Mouse (Mus musculus) left cerebral cortex, postnatal 10 days (tissue): Measurements from ENCODE around the gene Ptprn2. TPM values are rescaled to one million over a fixed set of nuclear protein-coding genes. Genes with fewer than 3 reads are reported as not detected.

Experiments
- DNase-seq, 2 experiments: peaks; one replicate each; pipeline ENCODE4 v3.0.0; 2021 to 2022; ENCODE audit warnings: low spot score in 2 of 2, mixed read lengths in 1 of 2; ENCODE audit errors: extremely low spot score in 1 of 2
- intact Hi-C: fragments of 180-260 bp; cut with DNase I; formaldehyde crosslinking; loops from one replicate; pipeline ENCODE4 v1.15.1; 2025
- total RNA-seq, 2 experiments: library from RNA; stranded (reverse); gene quantifications; 2 replicates each; pipeline ENCODE4 v1.2.3; 2021

Gene Ptprn2
- total RNA-seq, 2 experiments from 2014 or later: 331 to 341 TPM

DNA sequence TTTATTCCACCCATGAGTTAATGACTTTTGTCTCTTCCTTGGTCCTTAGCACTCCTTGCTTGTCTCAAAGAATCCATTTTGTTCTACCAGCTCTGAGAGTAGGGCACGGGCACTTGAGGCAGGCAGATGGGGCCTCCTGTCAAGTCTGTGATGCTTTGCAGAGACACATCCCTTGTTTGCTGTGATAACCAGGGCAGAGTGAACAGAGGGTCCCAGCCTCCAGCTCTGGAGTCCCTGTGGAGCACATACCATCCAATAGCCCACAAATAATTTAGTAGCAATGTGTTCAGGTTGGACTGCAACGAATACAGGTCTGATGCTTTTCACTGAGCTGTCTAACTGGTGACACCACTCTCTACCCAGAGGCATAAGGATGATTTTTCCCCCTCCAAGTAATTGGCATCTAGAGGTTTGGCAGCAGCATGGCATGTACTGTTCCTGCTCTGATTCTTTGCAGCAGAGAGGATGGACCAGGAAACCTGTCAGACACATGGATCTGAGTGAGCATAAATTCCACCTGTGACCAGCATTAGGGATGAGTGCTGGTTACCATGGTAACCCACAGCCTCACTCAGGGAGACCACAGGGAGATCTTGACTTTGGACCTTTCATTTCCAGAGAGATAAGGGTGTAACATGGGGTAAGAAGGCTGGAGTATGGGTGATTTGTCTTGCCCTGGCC, 319.7 kb downstream of the Ptprn2 start:
- intact Hi-C loops: no loop called here

DNA sequence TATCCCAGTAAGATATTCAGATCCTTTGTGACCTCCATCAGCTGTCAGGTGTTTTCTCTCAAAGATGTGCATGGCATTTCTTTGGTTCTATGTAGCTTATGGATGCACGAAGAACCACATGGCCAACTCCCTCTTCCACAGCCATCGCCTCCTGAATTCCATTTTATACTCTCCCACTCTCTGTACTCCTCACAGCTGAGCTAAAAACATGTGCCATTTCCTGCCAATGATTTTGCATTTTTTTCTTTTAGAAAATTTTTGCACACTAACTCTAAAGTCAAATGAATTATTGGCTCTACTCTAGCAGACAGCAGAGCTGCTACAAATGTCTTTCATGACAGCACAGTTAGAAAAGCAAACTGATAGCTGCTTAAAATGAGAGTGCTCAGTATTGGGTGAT, 320.6 kb downstream of the Ptprn2 start:
- intact Hi-C loops: no loop called here

More for the DNA sequence above, 319.7 kb downstream of the Ptprn2 start:
- no peak for DNase-seq

DNA sequence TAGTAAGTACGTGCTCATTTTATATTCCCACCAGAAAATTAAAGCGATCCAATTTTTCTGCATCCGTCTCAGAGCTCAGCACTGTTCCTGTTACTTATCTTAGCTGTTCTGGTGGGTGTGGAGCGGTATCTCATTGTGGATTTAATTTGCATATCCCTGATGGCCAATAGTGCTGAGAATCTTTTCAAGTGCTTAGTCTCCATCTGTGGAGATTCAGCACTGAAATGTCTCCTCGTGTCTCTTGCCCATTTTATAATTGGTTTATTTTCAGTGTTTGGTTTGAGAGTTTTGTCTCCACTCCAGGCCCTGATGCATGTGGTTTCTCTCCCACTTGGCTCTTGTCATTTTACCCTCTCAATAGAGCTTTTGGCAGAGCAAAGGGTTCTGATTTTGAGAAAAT, 327.5 kb downstream of the Ptprn2 start:
- peak in 1 of 2 experiments; percentile 76 for DNase-seq
- intact Hi-C loops: loop anchor here (10.0 kb wide), 1 partner anchor 158 kb away; no protein-coding TSS in a partner anchor

More for the DNA sequence above, 320.6 kb downstream of the Ptprn2 start:
- DNase-seq: peak in 1 of 2 experiments; percentile 45

DNA sequence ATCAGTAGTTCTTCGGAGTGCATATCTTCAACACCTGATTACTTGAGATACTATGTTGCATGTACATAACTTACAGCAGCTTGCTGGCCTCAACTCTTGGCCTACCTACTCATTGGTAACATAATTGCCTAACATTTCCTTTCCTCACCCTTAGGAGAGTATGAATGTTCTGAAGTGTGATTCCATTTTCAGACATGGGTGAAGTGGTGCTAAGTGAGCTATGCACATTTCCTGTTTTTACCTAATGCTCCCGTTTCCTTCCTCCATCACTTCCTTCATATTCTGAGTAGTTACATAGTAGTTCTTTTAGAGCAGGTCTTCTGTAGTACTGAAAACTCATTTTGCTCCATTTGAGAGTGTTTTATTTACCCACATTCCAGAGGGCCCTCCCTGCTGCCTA, 334.3 kb downstream of the Ptprn2 start:
- no peak for DNase-seq
- intact Hi-C loops: loop anchor here (10.0 kb wide), 2 partner anchors 165 to 535 kb away; no protein-coding TSS in a partner anchor

DNA sequence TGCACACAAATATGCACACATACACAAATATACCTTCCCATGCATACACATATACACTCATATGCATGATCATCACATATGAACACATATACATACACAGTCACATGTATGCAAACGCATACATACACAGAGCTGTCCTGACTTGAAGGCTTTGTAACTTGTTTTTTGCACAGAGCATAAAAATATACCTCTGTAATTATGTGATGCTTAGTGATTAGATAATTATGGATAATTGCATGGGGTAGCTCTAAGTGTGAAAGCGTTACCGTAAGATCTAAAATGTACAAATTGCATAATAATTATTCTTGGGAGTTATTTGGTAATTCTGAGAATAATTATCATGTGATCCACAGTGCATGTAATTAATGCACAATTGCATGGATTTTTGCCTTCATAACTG, 337.8 kb downstream of the Ptprn2 start:
- intact Hi-C loops: loop anchor here (10.0 kb wide), 1 partner anchor 531 kb away; no protein-coding TSS in a partner anchor
- no peak for DNase-seq

DNA sequence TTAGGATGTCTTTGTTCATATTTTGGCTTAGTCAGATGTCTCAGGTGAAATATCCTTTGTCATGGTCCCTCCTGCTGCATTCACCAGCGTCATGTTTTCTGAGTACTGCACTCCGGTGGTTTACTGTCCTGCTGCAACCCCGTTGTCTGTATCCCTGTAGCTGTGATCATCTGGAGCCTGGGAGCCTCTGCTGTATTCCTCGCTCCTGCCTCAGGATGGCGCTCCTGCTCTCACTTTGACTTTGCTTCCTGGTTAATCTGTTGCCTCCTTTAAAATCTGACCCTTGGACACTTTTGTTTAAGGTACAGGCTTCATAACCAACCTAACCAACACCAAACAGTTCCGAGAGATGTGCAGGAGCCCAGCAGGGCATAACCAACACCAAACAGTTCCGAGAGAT, 342.2 kb downstream of the Ptprn2 start:
- intact Hi-C loops: loop anchor here (10.0 kb wide), 1 partner anchor 527 kb away; no protein-coding TSS in a partner anchor
- no peak for DNase-seq

DNA sequence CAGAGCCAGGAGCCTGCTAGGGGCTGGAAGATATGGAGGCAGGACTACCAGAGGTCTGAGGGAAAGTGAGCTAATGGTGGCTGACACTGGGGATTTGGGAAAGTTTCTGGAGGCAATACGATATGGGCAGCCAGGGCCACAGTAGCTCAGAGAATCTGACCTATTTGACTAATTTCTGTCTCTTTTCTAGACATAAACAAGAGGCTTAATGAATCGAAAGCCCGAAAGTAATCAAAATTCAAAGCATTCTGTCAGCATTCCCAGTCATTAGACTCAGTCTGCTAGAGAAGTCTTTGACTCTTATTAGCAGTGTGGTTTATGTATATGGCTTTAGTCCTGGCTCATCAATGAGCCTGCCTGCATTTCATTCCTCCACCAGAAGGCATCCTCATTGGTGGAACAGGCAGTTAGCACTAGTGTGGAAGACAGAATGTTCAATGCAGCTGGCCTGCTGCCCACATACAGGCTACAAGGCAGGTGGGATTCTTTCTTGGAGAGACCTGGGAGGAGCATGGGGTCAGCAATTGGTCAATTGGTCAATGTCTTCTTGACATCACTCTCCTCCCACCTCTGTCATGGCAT, 353.2 kb downstream of the Ptprn2 start:
- intact Hi-C loops: no loop called here
- DNase-seq: no peak

DNA sequence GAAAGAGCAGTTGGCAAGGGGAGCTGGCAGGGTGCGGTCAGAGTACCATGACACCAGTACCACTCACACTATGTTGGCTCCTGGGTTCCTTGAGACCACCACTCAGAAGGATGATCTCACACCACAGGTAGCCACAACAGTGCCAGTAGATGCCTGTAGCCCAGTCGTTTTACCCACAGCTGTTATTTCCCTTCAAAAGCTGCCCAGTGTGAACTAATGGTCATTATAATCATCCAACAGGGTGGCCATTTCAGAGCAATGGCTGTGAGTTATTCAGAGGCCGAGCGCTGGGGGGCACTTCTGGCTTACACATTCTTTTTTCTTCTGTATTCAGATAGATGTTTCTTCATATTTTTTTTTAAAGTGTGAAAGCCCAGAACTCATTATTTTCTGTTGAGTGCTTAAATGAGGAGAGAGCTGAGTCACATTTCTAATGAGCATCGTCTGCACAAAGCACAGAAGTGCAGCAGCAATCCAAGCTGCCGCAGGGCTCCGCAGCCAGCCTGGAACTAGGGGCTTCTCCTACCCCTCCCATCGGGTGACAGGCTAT, 357.3 kb downstream of the Ptprn2 start:
- intact Hi-C loops: no loop called here
- peak; percentile 26 to 40 for DNase-seq

DNA sequence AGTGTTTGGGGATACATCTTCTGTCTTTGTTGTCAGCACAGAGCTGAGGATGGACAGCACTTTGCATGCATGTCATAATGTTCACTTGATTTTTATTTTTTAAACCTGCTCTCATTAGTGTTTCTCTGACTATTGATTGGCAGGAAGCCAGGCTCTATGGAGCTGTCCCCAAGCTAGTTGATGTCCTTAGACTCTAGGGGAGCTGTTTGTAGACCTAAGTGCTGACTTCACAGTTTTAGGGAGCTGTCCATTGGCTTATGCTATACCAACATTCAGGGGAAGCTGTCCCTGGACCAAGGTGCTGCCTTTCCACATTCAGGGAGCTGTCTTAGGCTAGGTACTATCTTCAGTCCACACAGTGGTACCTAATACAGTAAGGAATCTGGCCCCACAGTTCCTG, 360.7 kb downstream of the Ptprn2 start:
- intact Hi-C loops: no loop called here
- DNase-seq: no peak

DNA sequence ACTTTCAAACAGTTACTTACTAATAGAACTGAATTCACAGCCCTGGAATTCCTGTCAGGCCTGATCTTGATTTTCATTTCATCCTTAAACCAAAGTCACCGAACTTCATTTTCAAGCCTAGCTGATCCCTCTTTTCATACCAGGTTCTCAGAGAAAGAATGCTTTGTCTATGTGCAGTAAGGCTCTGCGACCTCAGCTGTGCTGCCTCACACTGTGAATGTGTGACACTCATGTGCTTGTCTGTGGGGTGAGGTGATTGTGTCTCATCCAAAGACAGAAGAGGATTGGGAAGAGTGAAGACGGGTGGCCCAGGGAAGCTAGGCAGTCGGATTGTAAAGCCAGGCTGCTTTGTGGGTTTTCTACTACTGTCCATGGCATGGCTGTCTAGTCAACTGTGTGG, 361.5 kb downstream of the Ptprn2 start:
- DNase-seq: no peak
- intact Hi-C loops: no loop called here

DNA sequence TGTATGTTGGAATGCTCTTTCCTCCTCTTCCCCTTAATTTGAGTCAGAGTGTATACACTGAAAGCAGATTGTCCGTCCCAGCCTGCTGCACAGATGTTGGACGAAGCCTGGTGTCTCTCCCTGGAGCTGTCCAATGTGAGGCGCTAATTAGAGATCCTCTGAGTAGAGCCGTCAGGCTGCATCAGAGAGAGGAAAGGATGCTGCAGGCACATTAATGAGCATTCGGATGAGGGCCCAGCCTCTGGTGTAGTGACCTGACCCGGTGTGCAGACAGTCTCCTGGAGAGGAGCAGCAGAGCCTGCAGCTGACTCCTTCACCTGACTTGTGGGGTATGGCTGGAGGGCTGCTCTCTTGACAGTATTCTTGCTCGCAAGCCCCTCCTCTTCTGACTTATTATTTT, 370.8 kb downstream of the Ptprn2 start:
- DNase-seq: no peak
- intact Hi-C loops: no loop called here

DNA sequence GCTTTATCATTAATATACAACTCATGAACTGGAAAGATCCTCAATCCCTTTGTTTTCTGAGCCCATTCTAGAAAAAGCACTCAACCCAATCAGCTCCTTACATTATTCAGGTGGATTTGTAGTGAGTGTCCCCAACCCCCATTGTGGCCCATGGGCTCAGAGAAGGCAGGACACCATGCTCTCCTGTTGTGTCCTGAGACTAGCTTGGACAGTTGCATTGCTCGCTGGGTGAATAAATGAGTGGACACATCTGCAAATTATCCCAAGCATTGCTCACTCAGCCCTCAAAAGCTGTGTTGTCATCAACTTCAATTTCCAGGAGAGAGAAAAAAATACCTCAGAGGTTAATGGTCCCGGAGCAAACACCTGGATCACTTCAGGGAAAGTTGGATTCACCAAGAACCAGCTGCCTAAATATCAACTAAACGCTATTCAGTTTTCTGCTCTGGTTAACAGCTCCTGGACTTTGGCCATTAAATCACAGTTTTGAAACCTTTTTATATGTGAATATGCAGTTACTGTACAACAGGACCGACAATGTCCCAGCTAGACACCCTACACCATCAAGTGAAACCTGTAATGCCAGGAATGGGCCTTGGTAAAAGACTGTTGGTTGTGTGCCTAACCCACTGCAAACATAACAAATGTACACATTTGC, 376.0 kb downstream of the Ptprn2 start:
- DNase-seq: no peak
- intact Hi-C loops: no loop called here

DNA sequence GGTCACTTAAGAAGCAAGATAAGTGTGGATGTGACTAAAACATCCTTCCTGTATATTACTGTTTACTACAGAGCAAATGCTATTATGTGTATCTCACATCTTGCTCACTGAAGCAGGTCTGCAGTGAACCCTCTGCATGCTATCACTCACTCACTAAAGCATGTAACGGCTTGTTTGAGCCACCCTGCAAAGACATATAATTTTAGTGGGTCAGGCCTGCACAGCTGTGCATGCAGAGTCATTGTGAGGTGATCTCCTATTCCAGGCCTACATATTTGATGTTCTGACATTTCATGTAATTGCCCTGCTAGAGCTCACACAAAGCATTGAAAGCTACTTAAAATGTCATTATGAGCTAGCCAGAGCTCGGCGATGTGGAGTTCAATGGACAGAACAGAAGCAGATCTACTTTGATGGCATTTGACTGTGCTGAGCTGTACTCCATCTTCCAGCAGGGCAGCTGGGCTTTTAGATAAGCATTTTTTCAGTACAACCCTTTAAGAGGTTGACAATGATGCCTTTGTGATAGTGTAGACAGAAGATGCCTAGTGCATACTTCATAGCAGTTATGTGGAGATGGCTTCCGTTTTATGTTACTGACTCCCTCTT, 377.9 kb downstream of the Ptprn2 start:
- DNase-seq: no peak
- intact Hi-C loops: no loop called here

DNA sequence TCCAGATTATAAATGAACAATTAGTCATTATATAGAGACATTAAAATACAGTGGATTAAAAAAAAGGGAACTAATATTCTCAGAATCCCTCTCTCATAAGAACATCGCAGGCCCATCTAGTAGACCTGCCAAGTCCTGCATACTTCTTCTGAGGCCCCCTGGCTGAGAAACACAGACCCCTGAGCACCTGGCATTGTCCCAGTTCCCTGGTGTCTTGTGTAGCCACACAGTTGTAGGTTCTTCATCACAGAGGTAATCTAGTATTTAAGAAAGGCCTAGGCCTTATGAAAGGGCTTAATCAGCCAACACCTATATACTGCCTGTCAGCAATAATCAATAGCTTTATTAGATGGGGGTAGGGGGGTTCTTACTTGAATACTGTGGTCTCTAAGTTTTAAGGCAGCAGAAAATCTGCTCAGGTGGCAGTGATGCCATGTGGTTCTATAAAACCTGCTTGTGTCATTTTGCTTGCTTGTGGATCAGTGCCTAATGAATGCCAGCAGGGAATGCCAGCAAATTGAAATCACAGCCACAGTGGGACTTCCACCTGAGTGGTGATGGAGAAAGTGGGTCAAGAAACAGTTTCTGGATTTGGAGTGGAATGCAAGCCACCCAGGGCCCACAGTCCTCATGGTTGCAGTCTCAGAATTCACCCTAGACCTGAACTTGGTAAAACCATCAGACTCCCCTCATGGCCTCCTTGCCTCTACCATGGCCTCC, 388.5 kb downstream of the Ptprn2 start:
- intact Hi-C loops: no loop called here

DNA sequence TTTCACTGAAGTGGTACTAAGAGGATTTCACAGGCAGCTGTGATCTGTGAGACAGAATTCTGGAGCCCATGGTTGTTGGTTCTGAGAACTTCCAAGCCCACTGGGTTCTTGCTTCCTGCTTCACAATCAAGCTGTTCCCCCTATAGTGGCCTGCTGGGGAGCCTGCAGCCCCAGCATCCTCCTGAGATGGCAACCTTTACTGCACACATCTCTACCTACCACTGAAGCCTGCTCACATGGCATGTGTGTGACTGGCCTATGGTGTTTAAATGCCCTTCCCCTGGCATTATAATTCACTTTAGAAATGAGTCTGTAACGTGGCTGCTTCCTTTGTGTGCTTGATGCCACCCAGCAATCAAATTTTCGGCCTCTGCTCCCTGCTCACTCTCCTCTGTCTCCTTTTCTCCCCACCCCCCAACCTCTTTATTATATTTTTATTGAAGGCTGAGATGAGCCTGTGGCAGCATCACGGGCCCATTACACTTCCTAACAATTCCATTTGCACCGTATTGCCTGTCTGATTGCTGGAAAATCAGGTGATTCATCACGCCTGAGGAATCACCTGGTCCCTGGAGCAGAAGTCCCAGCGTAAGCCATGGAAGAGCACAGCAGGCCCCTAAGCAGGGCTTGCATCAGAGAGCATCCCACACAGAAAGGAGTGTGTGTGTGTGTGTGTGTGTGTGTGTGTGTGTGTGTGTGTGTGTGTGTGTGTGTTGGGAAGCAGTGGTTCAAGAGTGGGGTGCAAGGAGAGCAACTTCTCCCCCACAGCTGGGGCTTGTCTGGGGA, 402.2 kb downstream of the Ptprn2 start:
- no peak for DNase-seq
- intact Hi-C loops: no loop called here

More for the DNA sequence above, 388.5 kb downstream of the Ptprn2 start:
- DNase-seq: no peak

DNA sequence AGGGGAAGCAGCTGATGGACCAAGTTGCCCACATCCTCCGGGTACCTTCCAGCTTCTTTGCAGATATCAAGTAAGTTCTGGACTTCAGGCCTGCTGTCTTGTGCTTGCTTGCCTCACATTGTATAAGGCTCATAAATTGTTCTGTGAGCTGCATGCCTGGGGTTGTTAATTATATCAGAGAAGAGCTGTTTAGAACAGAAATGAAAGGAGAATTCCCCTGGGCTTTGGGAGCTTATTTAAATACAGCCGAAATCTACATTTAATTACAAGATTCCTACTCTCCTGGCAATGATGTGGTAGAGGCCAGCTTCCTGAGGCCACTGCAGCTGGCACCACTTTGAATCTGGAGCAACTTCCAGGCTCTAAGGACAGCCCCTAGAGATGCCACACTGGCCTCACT, 403.3 kb downstream of the Ptprn2 start:
- DNase-seq: no peak
- intact Hi-C loops: no loop called here

DNA sequence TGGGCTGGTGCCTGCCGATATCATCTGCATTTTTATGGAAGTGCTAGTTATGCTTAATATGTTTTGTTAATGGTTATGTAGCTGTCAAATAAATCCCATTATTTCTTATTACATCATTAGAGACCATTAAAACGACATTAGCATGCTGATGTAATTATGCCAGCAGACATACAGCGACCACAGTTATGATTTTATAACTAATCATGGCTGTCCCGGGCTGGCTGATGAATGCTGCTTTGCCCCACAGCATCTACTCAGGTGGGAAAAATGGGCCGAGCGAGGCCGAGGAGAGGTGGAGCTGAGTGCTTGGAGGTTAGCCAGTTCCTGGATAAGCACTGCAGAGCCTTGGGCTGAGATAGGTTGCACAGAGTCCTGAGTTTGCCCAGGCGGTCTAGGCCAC, 407.1 kb downstream of the Ptprn2 start:
- DNase-seq: no peak
- intact Hi-C loops: no loop called here

DNA sequence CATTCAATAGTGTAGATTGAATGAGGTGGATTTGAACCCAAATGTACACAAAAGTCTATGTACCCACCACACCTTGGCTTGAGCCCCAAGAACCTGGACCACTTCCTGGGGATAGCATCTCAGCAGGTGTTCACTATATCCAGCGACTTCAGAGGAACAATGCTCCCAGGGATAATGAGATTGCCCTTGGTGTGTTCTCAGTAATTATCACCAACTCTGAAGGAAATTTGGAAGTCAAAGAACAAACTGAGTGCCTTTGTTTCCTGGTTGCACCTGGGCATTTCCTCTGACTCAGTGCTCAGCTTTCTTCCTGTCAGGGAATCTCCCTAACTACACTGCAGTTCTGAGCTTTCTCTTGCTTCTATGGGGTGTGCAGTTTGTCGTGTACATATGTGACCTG, 411.1 kb downstream of the Ptprn2 start:
- intact Hi-C loops: no loop called here
- DNase-seq: no peak
